Mouse (Mus musculus) kidney, embryonic 14.5 days (tissue): ENCODE measurements around the gene Tgfbr3. TPM values are rescaled to one million over a fixed set of nuclear protein-coding genes. Genes with fewer than 3 reads are reported as not detected.
A peak's percentile ranks its signal among the peaks of the same experiment; 100 is the strongest.

Source experiments
- ATAC-seq: fragments of 200-750 bp; cut with Nextera tagmentation; 2 replicates; pipeline ENCODE4 v1.8.0; 2017; ENCODE audit warnings: moderate number of reproducible peaks, mild to moderate bottlenecking, moderate TSS enrichment, moderate library complexity; ENCODE audit not compliant: low FRiP score, low TSS enrichment
- H3K27ac ChIP-seq: fragments of 300-500 bp; sonication (generic); 2 replicates; pipeline ENCODE4 v1.5.1; 2014; ENCODE audit warnings: low read depth, mild to moderate bottlenecking, low read length, moderate library complexity, mixed read lengths
- H3K27me3 ChIP-seq: fragments of 300-500 bp; sonication (generic); 2 replicates; pipeline ENCODE4 v1.6.1; 2014; ENCODE audit warnings: mild to moderate bottlenecking, low read length; ENCODE audit not compliant: control insufficient read depth, insufficient read depth
- H3K36me3 ChIP-seq: fragments of 300-500 bp; sonication (generic); 2 replicates; pipeline ENCODE4 v1.6.1; 2014; ENCODE audit warnings: low read length, mixed read lengths; ENCODE audit not compliant: control insufficient read depth, insufficient read depth
- H3K4me1 ChIP-seq: fragments of 300-500 bp; sonication (generic); 2 replicates; pipeline ENCODE4 v1.6.1; 2014; ENCODE audit warnings: low read length, mixed read lengths; ENCODE audit not compliant: control insufficient read depth, insufficient read depth
- H3K4me2 ChIP-seq: fragments of 300-500 bp; sonication (generic); replicated peaks from 2 replicates; pipeline ENCODE4 v1.6.1; 2014; ENCODE audit warnings: low read depth, mild to moderate bottlenecking, low read length
- H3K4me3 ChIP-seq: fragments of 300-500 bp; sonication (generic); 2 replicates; pipeline ENCODE4 v1.5.1; 2014; ENCODE audit warnings: mild to moderate bottlenecking, low read length
- H3K9ac ChIP-seq: fragments of 300-500 bp; sonication (generic); 2 replicates; pipeline ENCODE4 v1.6.1; 2014; ENCODE audit warnings: low read depth, mild to moderate bottlenecking, low read length, moderate library complexity
- H3K9me3 ChIP-seq: fragments of 300-500 bp; sonication (generic); 2 replicates; pipeline ENCODE4 v1.6.1; 2016; ENCODE audit warnings: low read length; ENCODE audit not compliant: control insufficient read depth
- WGBS: fragments of 180-500 bp; shearing (Covaris S2); extraction: QIAGEN DNeasy Blood & Tissue Kit; methylation state at CpG from one replicate; pipeline ENCODE4 v1.1.7; 2014; 5-methylcytosine and 5-hydroxymethylcytosine counted together
- polyA plus RNA-seq: library from polyadenylated mRNA; unstranded; fragments of >200 nt; fragmentation: Nextera tagmentation; extraction: Ambion mirVana; gene quantifications from 2 replicates; pipeline ENCODE4 v1.2.1, GENCODE M21; 2014

Tgfbr3 gene
- polyA plus RNA-seq, 1 experiment from 2014 or later: 18.0 TPM

- Histone ChIP-seq H3K27me3 (no peaks in the 10 kb centered on the region), H3K4me1 (peaks cover 31% of the 10 kb centered on the region), H3K36me3 (no peaks in the 10 kb centered on the region), H3K4me3 (no peak overlapping the region), H3K27ac (peak overlapping the region; percentile 78; the same call in 1 of the 2 replicates), H3K9me3 (no peaks in the 10 kb centered on the region), H3K9ac (no peak overlapping the region), H3K4me2 (peak overlapping the region; percentile 17)
- peak; percentile 83 for ATAC-seq
- WGBS: 45% methylated on average over 8 of the region's 8 CpGs
Measured at GRCm38 (mm10) chr5:107167872-107168300, 121.5 kb downstream of the Tgfbr3 start.

DNA sequence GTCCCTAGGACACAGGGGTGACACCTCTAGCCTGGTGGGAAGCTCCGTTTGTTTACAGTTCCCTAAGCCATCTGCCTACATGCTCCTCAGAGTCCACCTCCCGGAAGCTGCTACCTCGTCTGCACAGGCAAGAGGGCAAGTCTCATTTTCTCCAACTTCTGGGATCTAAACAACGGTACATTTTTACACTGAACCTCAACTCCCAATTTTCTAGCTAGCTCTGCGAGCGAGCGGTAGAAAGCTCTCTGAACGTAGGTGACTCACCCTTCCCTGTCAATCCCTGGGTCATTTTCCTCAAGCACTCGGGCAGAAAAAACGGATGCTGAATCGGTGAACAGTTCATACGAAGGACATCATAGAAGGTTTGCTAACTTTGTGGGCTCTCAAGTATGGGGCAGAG is 122.1 kb downstream of the Tgfbr3 start:
- H3K36me3 ChIP-seq: no peaks in the 10 kb centered on the region
- peak overlapping the region; percentile 13; the same call in 1 of the 2 replicates for H3K9ac ChIP-seq
- H3K4me1 ChIP-seq: peaks cover 31% of the 10 kb centered on the region
- H3K4me2 ChIP-seq: peak overlapping the region; percentile 17
- no peaks in the 10 kb centered on the region for H3K27me3 ChIP-seq
- H3K27ac ChIP-seq: peak overlapping the region; percentile 78
- peak; percentile 40; the same call in 1 of the 2 replicates for ATAC-seq
- WGBS: 33% methylated on average over 12 of the region's 12 CpGs
- H3K4me3 ChIP-seq: no peak overlapping the region
- H3K9me3 ChIP-seq: no peaks in the 10 kb centered on the region

DNA sequence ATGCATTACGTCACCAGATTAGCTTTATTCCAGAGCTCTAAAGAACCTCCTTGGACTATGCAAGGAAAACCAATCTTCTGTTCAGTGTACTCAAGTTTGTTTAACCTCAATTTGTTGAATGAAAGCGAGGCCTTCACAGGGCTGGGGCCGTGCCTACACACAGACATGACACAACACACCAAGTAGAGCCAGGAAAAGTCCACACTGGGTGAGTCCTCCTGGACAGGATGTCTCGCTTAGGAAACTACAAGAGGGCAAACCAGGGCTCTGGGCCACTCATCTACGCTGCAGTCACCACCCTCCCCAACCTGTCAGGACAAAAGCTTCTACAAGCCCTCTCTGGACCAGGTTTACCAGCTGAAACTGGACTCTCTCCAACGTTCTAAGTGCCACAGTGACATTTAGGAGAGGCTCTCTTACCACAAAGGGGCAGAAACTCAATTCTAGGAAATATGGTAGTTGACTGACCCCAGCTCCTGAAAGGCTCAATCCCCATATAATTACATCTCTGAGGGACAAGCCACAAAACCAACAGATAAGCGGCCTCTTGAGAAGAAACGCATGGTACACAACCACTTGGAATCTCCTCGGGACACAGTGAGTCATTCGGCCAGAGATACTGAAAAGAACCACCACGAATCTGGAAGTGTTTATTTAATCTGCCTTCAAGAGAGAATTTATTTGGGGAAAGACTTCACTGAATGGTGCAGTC is 122.6 kb downstream of the Tgfbr3 start:
- H3K4me2 ChIP-seq: no peak overlapping the region; the same call in 1 of the 2 replicates
- no peak; the same call in 1 of the 2 replicates for ATAC-seq
- H3K4me1 ChIP-seq: peaks cover 31% of the 10 kb centered on the region
- no peak overlapping the region for H3K4me3 ChIP-seq
- no peaks in the 10 kb centered on the region for H3K9me3 ChIP-seq
- no peaks in the 10 kb centered on the region for H3K27me3 ChIP-seq
- H3K36me3 ChIP-seq: no peaks in the 10 kb centered on the region
- H3K9ac ChIP-seq: no peak overlapping the region
- peak overlapping the region; percentile 78 for H3K27ac ChIP-seq
- 55% methylated on average over 11 of the region's 11 CpGs for WGBS

- no peak for ATAC-seq
- Histone ChIP-seq H3K4me2 (no peak overlapping the region), H3K4me3 (no peak overlapping the region), H3K36me3 (no peaks in the 10 kb centered on the region), H3K27me3 (no peaks in the 10 kb centered on the region), H3K27ac (no peak overlapping the region), H3K9ac (no peak overlapping the region), H3K9me3 (no peaks in the 10 kb centered on the region), H3K4me1 (peaks cover 31% of the 10 kb centered on the region)
- WGBS: 74% methylated on average over 7 of the region's 7 CpGs
Measured at GRCm38 (mm10) chr5:107165734-107166133, 123.7 kb downstream of the Tgfbr3 start.

DNA sequence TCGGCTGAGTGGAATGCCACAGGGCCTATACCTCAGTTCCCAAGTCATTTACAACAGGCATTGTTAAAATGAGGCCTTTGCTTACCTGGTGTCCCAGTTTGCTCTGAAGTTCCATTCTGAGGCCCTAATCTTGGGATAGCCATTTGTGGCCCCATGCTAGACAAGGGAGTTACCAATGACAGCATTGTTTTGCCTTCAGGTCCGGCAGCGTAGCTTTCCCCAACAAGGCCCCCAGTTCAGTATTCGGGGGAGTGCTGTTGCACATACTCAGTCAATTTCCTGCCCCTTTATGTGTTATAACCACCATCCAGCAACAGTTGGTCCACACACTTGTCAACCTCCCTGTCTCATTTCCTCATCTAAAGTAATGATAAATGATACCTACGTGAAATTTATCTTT is 124.2 kb downstream of the Tgfbr3 start:
- Histone ChIP-seq H3K4me2 (no peak overlapping the region), H3K27me3 (no peaks in the 10 kb centered on the region), H3K36me3 (no peaks in the 10 kb centered on the region), H3K4me1 (peaks cover 36% of the 10 kb centered on the region), H3K27ac (no peak overlapping the region), H3K9me3 (no peaks in the 10 kb centered on the region), H3K9ac (no peak overlapping the region), H3K4me3 (no peak overlapping the region)
- 85% methylated on average over 5 of the region's 5 CpGs for WGBS
- ATAC-seq: no peak

GRCm38 (mm10) chr5:107164856-107165255 is 124.6 kb downstream of the Tgfbr3 start:
- no peak for ATAC-seq
- WGBS: 84% methylated on average over 4 of the region's 4 CpGs
- no peak overlapping the region for H3K4me3 ChIP-seq
- H3K27me3 ChIP-seq: no peaks in the 10 kb centered on the region
- H3K4me1 ChIP-seq: peaks cover 37% of the 10 kb centered on the region
- H3K27ac ChIP-seq: no peak overlapping the region
- no peaks in the 10 kb centered on the region for H3K36me3 ChIP-seq
- H3K9ac ChIP-seq: no peak overlapping the region
- no peak overlapping the region for H3K4me2 ChIP-seq
- no peaks in the 10 kb centered on the region for H3K9me3 ChIP-seq

DNA sequence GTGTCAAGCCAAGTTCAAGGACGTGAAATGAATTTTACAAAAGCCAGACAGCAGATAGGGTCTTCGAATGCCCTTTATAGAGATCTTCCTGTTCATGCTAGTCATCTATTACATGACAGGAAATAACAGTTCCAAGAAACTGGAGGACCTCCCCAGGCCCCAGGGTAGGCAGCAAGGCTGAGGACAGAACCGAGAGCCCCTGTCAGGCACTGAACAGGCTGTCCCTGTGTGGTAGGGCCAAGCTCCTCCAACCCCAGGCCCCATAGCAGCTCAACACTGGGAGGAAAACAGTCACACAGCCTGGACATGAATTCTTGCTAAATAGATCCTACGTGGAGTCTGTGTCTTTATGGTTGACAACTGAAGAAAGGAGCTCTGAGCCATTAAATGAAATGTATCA is 125.3 kb downstream of the Tgfbr3 start:
- H3K9ac ChIP-seq: no peak overlapping the region
- no peaks in the 10 kb centered on the region for H3K9me3 ChIP-seq
- peaks cover 43% of the 10 kb centered on the region for H3K4me1 ChIP-seq
- no peaks in the 10 kb centered on the region for H3K27me3 ChIP-seq
- 85% methylated on average over 4 of the region's 4 CpGs for WGBS
- no peak overlapping the region for H3K27ac ChIP-seq
- no peak overlapping the region for H3K4me2 ChIP-seq
- no peaks in the 10 kb centered on the region for H3K36me3 ChIP-seq
- ATAC-seq: no peak
- H3K4me3 ChIP-seq: no peak overlapping the region

GRCm38 (mm10) chr5:107163336-107163735 is 126.1 kb downstream of the Tgfbr3 start:
- Histone ChIP-seq H3K4me3 (no peak overlapping the region), H3K27me3 (no peaks in the 10 kb centered on the region), H3K36me3 (no peaks in the 10 kb centered on the region), H3K4me2 (no peak overlapping the region), H3K27ac (no peak overlapping the region), H3K4me1 (peaks cover 43% of the 10 kb centered on the region), H3K9ac (no peak overlapping the region), H3K9me3 (no peaks in the 10 kb centered on the region)
- no peak for ATAC-seq

DNA sequence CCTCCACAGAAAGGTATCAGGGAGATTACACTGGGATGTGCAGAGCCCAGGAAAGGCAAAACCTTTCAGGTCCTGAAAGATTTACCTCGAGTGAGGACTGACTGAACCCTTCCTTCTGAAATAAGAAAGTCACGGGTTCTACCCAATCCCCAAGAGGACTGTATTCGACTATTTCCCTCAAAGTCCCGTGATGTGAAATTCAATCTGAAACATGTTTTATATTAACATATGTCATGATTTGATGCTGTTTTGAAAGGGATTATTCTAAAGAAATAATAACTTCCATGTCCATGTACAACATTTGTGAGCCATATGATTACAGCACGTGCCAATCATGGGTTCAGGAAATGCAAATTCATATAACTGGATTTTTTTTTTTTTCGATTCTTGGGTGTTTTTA is 126.6 kb downstream of the Tgfbr3 start:
- no peaks in the 10 kb centered on the region for H3K9me3 ChIP-seq
- H3K9ac ChIP-seq: no peak overlapping the region
- no peak for ATAC-seq
- H3K4me3 ChIP-seq: no peak overlapping the region
- 87% methylated on average over 6 of the region's 6 CpGs for WGBS
- H3K27ac ChIP-seq: no peak overlapping the region
- H3K36me3 ChIP-seq: no peaks in the 10 kb centered on the region
- H3K4me1 ChIP-seq: peaks cover 37% of the 10 kb centered on the region
- no peaks in the 10 kb centered on the region for H3K27me3 ChIP-seq
- H3K4me2 ChIP-seq: no peak overlapping the region
